Mouse (Mus musculus): ENCODE measurements around the gene Ifrd1. TPM values are rescaled to one million over a fixed set of nuclear protein-coding genes. Genes with fewer than 3 reads are reported as not detected.

Gene Ifrd1
- polyA plus RNA-seq, 1 experiment = 131 TPM

- Histone ChIP-seq H3K4me1 (ENCODE audit: control insufficient read depth, insufficient read depth, insufficient read length, low read length) (peaks cover 15% of the 10 kb centered on the region), H3K36me3 (ENCODE audit: control insufficient read depth, insufficient read depth, low read length) (no peaks in the 10 kb centered on the region), H3K4me3 (ENCODE audit: low read depth, low read length) (no peak overlapping the region), H3K27ac (ENCODE audit: insufficient read depth, low read depth, low read length) (no peak overlapping the region), H3K27me3 (ENCODE audit: control insufficient read depth, insufficient read depth, low read length) (no peaks in the 10 kb centered on the region)
- TF ChIP-seq POLR2A (IDR thresholded peaks at IDR 0.05; ENCODE audit: low read depth, low read length) (no peak), CTCF (IDR thresholded peaks at IDR 0.05; ENCODE audit: extremely low read depth, insufficient read length, insufficient replicate concordance, low read depth, low read length) (no peak)
- 23% methylated on average over 11 of the region's 11 CpGs for WGBS
Observed at GRCm38 (mm10) chr12:40243821-40244221, 4.5 kb downstream of the Ifrd1 start.

- Histone ChIP-seq H3K4me1 (ENCODE audit: control insufficient read depth, insufficient read depth, insufficient read length, low read length) (peaks cover 10% of the 10 kb centered on the region), H3K4me3 (ENCODE audit: low read depth, low read length) (no peak overlapping the region), H3K36me3 (ENCODE audit: control insufficient read depth, insufficient read depth, low read length) (no peaks in the 10 kb centered on the region), H3K27me3 (ENCODE audit: control insufficient read depth, insufficient read depth, low read length) (no peaks in the 10 kb centered on the region), H3K27ac (ENCODE audit: insufficient read depth, low read depth, low read length) (no peak overlapping the region)
- TF ChIP-seq CTCF (IDR thresholded peaks at IDR 0.05; ENCODE audit: extremely low read depth, insufficient read length, insufficient replicate concordance, low read depth, low read length) (no peak), POLR2A (IDR thresholded peaks at IDR 0.05; ENCODE audit: low read depth, low read length) (no peak)
- 70% methylated on average over 4 of the region's 4 CpGs for WGBS
Observed at GRCm38 (mm10) chr12:40243241-40243640, 5.1 kb downstream of the Ifrd1 start.

GRCm38 (mm10) chr12:40239161-40239560, 9.1 kb downstream of the Ifrd1 start:
- Histone ChIP-seq H3K4me3 (ENCODE audit: low read depth, low read length) (no peak overlapping the region), H3K4me1 (ENCODE audit: control insufficient read depth, insufficient read depth, insufficient read length, low read length) (peaks cover 2% of the 10 kb centered on the region), H3K27me3 (ENCODE audit: control insufficient read depth, insufficient read depth, low read length) (no peaks in the 10 kb centered on the region), H3K27ac (ENCODE audit: insufficient read depth, low read depth, low read length) (no peak overlapping the region), H3K36me3 (ENCODE audit: control insufficient read depth, insufficient read depth, low read length) (no peaks in the 10 kb centered on the region)
- TF ChIP-seq CTCF (IDR thresholded peaks at IDR 0.05; ENCODE audit: extremely low read depth, insufficient read length, insufficient replicate concordance, low read depth, low read length) (no peak), POLR2A (IDR thresholded peaks at IDR 0.05; ENCODE audit: low read depth, low read length) (no peak)
- WGBS = 91% methylated on average over 7 of the region's 7 CpGs

GRCm38 (mm10) chr12:40232231-40232630, 16.1 kb downstream of the Ifrd1 start:
- Histone ChIP-seq H3K4me3 (ENCODE audit: low read depth, low read length) (no peak overlapping the region), H3K27ac (ENCODE audit: insufficient read depth, low read depth, low read length) (no peak overlapping the region), H3K4me1 (ENCODE audit: control insufficient read depth, insufficient read depth, insufficient read length, low read length) (no peaks in the 10 kb centered on the region), H3K36me3 (ENCODE audit: control insufficient read depth, insufficient read depth, low read length) (no peaks in the 10 kb centered on the region), H3K27me3 (ENCODE audit: control insufficient read depth, insufficient read depth, low read length) (no peaks in the 10 kb centered on the region)
- TF ChIP-seq POLR2A (IDR thresholded peaks at IDR 0.05; ENCODE audit: low read depth, low read length) (no peak), CTCF (IDR thresholded peaks at IDR 0.05; ENCODE audit: extremely low read depth, insufficient read length, insufficient replicate concordance, low read depth, low read length) (no peak)
- whole genome bisulfite sequencing = 94% methylated on average over 1 of the region's 1 CpGs

- no peaks in the 10 kb centered on the region for H3K4me1 ChIP-seq (ENCODE audit: control insufficient read depth, insufficient read depth, insufficient read length, low read length)
- no peak for TF ChIP-seq CTCF (IDR thresholded peaks at IDR 0.05; ENCODE audit: extremely low read depth, insufficient read length, insufficient replicate concordance, low read depth, low read length)
- TF ChIP-seq POLR2A (IDR thresholded peaks at IDR 0.05; ENCODE audit: low read depth, low read length) = no peak
- no peak overlapping the region for H3K4me3 ChIP-seq (ENCODE audit: low read depth, low read length)
- H3K36me3 ChIP-seq (ENCODE audit: control insufficient read depth, insufficient read depth, low read length) = no peaks in the 10 kb centered on the region
- H3K27me3 ChIP-seq (ENCODE audit: control insufficient read depth, insufficient read depth, low read length) = no peaks in the 10 kb centered on the region
- WGBS = 97% methylated on average over 2 of the region's 2 CpGs
- no peak overlapping the region for H3K27ac ChIP-seq (ENCODE audit: insufficient read depth, low read depth, low read length)
Observed at GRCm38 (mm10) chr12:40231632-40232031, 16.7 kb downstream of the Ifrd1 start.

- H3K36me3 ChIP-seq (ENCODE audit: control insufficient read depth, insufficient read depth, low read length) = no peaks in the 10 kb centered on the region
- no peaks in the 10 kb centered on the region for H3K27me3 ChIP-seq (ENCODE audit: control insufficient read depth, insufficient read depth, low read length)
- no peak overlapping the region for H3K4me3 ChIP-seq (ENCODE audit: low read depth, low read length)
- TF ChIP-seq POLR2A (IDR thresholded peaks at IDR 0.05; ENCODE audit: low read depth, low read length) (no peak), CTCF (IDR thresholded peaks at IDR 0.05; ENCODE audit: extremely low read depth, insufficient read length, insufficient replicate concordance, low read depth, low read length) (no peak)
- peaks cover 5% of the 10 kb centered on the region; the same call in 1 of the 2 replicates for H3K4me1 ChIP-seq (ENCODE audit: control insufficient read depth, insufficient read depth, insufficient read length, low read length)
- whole genome bisulfite sequencing = 81% methylated on average over 9 of the region's 9 CpGs
- H3K27ac ChIP-seq (ENCODE audit: insufficient read depth, low read depth, low read length) = no peak overlapping the region
Observed at GRCm38 (mm10) chr12:40224171-40224880, 24.0 kb downstream of the Ifrd1 start.

GRCm38 (mm10) chr12:40223676-40224075, 24.6 kb downstream of the Ifrd1 start:
- 6% methylated on average over 10 of the region's 10 CpGs for WGBS
- TF ChIP-seq CTCF (IDR thresholded peaks at IDR 0.05; ENCODE audit: extremely low read depth, insufficient read length, insufficient replicate concordance, low read depth, low read length) = no peak
- peaks cover 5% of the 10 kb centered on the region; the same call in 1 of the 2 replicates for H3K4me1 ChIP-seq (ENCODE audit: control insufficient read depth, insufficient read depth, insufficient read length, low read length)
- no peaks in the 10 kb centered on the region for H3K36me3 ChIP-seq (ENCODE audit: control insufficient read depth, insufficient read depth, low read length)
- no peaks in the 10 kb centered on the region for H3K27me3 ChIP-seq (ENCODE audit: control insufficient read depth, insufficient read depth, low read length)
- H3K27ac ChIP-seq (ENCODE audit: insufficient read depth, low read depth, low read length) = peak overlapping the region; percentile 83
- peak overlapping the region; percentile 48 for H3K4me3 ChIP-seq (ENCODE audit: low read depth, low read length)
